Mouse (Mus musculus) B cell, adult 2 months (primary cell): Measurements from ENCODE around the gene Dolpp1.

ENCODE experiments used
- DNase-seq, 2 experiments: peaks; one replicate each; pipeline ENCODE4 v3.0.0; 2022

The Dolpp1 gene

DNA sequence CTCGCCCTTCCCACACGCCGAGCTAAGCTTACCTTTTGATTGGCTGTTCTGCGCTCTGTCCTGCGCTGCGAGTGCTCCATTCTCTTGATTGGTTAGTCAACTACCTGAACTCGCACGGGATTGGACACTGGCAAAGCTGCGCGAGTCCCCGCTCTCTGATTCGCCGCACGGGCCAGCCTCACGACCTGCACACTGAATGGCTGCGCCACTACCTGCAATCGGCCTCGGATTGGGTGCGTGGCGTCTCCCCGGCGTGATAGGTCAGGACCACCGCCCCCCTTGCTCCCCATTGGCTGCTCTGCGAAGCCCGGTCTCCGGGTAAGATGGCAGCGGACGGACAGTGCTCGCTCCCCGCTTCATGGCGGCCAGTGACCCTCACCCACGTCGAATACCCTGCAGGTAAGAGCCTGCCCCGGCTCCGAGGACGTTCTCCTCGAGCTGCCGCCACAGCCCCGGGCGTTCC lies at the start of gene Dolpp1:
Gene Dolpp1, plus strand, starts transcription at position 141 of the 463 bp plus-strand sequence.
- peak; percentile 95 to 96 for DNase-seq

DNA sequence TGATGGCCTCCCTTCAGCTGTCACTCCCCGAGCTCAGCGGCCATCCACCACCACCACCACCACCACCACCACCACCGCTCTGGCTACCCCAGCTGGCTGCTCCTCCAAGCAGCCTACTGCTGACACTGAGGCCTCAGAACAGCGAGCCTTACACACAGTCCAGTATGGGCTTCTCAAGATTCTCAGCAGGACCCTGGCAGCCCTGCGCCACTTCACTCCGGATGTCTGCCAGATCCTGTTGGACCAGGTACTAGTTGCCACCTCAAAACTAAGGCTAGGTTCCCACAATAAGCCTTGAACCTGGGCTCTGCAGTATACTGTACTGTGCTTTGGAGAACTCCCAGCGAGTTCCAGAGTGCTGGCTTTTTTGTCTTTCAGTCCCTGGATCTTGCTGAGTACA lies 49.5 kb upstream of the Dolpp1 start:
- no peak for DNase-seq

- DNase-seq: no peak
Measured at GRCm38 (mm10) chr2:30343601-30344137, 48.4 kb upstream of the Dolpp1 start.

DNA sequence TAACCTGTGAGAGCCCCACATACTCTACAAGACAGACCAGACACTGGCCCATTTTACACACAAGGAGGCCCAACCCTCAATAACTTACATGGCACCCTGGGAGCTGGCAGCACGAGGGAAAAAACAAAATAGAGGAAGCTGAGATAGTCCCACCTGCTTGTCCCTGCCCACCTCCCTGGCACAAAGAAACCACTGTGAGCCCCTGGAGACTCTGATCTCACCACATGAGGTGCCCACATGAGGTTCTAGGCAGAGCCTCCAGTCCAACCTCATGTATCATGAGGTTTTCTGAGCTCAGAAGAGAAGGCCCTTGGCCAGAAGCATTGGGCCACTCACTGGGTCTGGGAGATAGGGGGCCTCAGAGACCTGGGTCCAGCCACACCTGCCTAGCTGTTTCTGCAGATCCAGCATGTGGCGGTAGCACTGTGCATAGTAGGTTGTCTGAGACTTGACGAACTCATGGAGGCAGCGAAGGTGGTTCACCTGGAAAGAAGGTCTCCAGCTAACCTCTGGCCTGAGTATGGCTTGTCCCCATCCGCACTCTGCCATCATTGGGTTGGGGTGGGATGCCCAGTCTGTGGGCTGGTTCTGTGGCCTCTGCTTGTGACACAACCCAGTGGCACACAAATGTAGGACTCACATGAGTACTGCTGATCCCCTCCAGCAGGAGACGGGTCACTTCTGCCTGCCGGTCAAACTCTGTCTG lies 45.9 kb upstream of the Dolpp1 start:
- DNase-seq: peak; percentile 43 to 63

GRCm38 (mm10) chr2:30349196-30349595 lies 42.9 kb upstream of the Dolpp1 start:
- DNase-seq: no peak

GRCm38 (mm10) chr2:30351149-30351548 lies 40.9 kb upstream of the Dolpp1 start:
- no peak for DNase-seq

DNA sequence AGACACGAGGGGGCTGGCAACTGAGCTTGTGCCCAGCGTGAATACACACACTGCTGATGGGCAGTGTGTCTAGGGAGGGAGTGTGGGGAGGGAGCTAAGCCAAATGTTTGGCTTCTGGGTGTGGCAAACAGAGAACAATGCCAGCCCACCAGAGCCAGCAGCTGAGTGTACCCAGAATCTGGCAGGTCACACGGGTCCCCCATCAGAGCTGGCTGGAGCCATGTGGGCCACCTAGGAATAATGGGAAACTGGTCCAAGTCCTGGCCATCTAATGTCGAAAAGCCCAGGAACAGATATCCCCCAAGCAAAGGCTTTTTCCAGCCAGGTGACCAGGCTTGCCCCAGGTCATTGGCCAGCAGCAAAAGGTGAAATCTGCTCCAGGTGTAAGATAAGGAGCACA lies 36.2 kb upstream of the Dolpp1 start:
- no peak for DNase-seq

DNA sequence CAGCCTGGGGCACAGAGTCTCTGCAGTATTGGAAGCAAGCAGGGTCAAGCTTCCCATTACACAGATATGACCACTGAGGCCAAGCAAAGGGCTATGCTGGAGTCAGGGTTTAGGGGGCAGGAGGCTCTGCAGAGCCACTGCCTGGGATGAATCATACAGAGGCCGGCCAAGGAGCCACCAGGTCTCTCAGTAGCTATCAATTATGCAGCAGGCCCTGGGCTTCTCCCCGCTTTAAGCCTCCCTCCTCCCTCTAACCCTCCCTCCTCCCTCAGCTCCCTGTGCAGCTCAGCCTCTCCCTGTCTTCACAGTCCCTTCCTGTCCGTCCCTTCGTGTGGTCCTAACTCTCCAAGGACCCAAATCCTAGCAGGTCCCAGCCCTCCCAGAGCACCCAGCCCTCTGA lies 35.8 kb upstream of the Dolpp1 start:
- no peak for DNase-seq

- no peak for DNase-seq
Measured at GRCm38 (mm10) chr2:30356906-30357305, 35.1 kb upstream of the Dolpp1 start.

DNA sequence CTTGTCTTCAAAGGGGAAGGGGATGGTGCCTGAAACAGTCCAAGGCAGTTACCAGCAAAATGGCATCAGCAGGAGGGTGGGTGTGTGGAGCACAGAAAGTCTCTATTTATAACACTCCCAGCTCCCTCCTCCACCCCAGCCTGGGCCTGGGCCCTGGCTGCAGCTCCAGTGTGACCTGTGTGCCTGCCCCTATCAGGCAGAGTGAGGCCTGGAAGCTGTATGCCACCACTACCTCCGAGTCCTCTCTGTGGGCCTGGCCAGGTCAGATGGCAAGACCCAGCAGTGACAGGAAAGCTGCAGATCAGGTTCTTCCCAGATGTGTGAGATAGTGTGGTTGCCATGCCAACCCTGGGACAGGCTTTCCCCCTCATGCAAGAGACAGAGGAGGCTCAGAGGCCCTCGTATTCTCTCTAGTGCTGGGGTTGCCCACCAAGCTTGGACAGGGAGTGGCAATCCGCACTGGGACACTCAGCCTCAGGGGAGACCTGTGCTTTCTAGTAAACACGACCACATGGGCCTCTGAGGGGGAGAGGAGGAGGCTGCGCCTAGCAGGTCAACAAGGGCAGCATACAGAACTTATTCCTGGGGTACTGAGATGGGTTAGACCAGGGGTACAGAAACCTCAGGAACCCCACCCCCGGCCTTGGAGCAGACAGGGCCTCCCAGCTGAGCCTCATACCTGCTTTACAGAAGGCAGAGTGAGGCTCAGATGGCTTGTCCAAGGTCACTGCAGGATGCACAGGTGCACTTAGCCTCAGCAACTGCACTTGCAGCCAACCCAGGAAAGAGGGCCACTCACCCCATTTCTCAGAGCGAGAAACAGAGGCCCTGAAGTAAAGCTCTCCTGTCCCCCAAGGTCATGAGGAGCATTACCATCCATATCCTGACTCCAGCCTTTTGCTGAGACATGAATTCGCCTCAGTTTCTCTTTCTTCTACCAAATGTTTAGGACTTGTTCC lies 34.2 kb upstream of the Dolpp1 start:
- DNase-seq: no peak

DNA sequence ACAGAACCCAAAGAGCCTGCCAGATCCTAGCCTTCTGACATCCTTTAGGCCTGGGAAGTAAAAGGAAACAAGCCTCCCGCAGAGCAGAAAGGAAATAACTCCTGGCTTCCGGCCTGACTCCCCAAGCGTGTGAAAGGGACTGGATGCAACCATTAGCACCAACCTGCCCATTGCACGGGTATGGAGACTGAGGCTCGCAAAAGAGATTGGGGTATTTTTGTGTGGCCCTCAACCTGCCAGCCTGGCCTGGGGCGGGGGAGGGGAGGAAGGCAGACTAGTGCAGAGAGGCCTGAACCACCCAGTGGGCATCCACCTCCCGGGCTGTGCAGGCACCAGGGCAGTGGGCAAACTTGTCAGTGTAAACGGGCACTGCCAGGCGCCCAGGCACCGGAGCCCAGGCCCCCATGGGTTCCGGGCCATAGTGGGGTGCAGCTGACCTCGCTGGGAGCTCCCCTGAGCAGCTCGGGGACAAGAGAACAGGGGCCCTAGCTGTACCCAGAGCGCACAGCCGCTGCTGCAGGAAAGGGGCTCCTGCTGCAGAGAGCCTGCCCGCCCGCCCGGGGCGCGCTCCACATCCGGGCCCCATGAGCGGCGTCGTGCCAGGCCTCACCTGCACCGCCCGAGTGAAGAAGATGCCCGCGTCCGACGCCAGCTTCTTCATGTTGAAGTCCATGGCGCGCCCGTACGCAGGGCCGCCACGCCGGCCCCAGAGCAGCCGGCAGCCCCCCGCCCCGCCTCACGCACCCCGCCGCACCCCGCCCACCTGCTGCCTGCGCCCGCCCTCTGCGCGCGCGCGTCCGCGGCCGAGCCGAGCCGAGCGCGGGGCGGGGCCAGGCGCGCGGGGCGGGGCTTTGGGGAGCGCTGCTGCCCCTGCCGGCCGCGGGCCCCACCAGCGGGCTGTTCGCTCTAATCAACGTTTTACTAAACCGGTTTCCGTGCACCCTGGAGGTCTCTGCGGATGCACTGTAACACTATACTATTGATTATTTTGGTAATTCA lies 33.2 kb upstream of the Dolpp1 start, which contains the start of gene Sh3glb2:
Gene Sh3glb2, minus strand, starts transcription at position 805 of the 999 bp plus-strand sequence.
- peak; percentile 91 to 95 for DNase-seq

GRCm38 (mm10) chr2:30360626-30361025 lies 31.4 kb upstream of the Dolpp1 start:
- no peak for DNase-seq

DNA sequence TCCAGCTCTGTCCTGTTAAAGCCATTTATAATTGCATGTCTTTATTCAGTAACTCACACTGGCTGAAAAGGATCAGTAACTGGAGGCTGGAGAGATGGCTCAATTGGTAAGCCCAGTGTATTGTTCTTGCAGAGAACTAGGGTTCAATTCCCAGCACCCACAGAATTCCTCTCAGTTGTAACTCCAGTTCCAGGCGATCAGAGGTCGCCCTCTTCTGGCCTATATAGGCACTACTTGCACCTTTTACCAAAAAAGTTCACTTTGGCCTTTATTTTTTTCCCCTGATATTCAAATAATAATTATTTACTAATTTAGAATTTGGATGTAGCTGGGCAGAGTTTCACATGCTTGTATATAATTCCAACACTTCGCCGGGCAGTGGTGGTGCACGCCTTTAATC lies 29.2 kb upstream of the Dolpp1 start:
- DNase-seq: peak; percentile 27 to 35

DNA sequence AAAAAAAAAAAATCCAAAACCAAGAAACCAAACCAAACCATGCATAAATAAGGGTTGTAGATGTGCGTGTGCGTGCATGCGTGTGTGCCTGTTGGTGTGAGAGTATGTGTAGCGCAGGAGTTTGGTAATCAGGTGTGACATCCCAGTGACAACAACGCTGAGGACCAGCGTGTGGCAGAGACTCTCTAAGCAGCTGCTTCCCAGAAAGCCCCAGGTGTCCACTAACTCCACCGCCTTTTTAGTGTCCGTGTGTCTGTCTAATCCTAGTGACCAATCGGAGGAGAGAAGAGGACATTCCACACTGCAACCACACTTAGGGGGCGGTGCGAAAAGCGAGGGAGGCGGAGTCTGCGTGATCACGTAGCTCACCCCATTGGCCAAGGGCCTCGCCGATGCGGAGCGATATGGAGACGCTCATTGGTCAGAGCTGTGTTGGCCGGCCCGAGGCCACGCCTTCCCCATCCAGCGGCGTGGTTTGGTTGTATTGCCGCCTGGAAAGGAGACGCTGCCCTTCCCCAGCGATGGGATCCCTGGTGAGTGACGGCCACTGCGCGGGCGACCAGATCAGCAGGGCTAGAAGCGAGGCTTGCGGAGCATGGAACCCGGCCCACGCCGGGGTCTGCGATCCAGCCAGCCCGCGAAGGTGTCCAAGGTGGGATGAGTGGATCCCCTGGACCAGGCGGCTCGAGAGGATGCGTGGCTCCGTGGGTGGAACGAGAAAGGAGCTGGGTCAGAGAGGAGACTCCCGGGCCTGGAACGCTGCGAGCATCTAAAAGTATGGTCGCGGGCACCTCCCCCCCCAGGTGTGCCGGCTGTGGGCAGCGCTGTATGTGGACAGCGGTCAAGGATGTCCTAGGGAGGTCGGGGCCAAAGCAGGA lies 28.0 kb upstream of the Dolpp1 start, which contains the start of gene Miga2:
Gene Miga2, plus strand, starts transcription at position 461 of the 878 bp plus-strand sequence.
- peak; percentile 97 to 98 for DNase-seq

DNA sequence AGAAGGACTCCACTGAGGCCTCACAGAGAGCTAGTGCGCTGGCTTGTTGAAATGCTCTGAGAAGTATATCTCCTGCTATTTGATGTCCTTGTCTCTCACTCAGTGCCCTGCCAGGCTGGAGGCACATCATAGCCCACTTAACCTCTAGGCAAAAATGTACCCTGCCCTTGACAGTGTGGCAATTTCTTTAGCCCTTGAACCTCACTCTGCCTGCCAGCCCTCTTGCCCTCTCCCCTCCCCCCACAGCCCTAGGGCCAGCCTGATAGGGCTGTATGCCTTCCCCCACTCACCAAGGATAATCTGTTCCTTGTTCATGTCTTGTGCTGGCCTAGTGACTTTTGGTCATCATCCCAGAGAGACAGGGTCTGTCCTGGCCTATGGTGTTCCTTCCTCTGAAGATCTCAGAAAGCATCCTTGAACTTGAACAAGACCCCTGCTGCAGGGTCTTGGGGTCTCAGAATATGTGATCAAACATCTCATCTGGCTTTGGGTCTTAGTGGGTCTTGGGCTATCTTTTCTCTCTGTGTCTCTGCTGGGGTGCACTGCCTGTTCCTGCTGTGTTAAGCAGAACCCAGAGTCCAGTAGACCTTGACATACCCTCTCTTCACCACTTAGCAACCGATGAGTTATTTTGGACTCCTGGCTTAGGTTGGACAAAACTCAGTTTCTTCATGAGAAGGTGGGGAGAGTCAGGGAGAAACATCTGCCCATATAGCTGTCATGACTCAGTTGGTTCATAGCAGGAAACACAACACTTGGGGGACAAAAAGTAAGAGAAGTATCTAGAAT lies 26.6 kb upstream of the Dolpp1 start:
- DNase-seq: no peak

DNA sequence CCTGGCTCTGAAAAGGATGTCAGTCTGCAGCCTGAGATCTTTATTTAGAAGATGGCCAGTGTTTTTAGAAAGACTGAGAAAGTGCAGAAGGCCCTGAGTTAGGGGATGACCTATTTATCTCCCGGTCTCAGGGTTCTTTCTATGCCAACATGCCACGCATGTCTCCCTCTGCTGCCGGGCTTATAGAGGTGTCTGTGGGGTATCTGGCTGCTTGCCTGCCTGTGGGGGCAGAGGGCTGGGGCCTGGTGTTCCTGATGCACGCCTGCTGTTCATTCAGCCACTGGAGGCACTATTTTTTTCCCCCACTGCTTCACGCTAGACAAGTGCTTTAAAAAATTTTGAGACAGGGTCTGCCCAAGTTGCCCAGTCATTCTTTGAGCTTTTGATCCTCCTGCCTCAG lies 25.9 kb upstream of the Dolpp1 start:
- no peak for DNase-seq

DNA sequence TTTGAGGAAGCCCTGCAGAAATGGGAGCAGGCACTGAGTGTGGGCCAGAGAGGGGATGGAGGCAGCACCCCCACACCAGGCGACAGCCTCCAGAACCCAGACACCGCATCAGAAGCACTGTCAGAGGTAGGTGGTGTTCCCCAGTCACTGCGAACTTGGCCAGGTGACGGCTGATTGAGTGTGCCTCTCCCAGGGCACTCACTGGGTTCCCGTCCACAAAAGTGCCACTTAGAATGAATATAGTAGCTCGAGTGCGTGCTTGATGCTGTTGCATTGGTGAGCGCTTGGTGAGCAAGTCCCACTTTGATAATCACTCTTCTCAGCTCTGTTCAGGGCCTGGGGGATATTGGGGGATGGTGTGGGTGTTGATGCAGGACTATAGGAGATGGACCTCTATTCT lies 20.5 kb upstream of the Dolpp1 start:
- DNase-seq: no peak

DNA sequence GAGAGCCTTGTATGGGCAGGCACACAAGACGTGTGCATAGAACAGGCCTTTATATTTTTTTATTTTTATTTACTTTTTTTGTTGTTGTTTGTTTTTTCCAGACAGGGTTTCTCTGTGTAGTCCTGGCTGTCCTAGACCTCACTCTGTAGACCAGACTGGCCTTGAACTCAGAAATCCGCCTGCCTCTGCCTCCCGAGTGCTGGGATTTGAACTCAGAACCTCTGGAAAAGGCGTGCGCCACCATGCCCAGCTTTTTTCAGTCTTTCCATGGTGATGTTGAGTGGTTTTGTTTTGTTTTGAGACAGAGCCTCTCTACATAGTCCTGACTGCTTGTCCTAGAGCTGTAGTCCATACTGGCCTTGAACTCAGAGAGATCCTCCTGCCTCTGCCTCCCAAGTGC lies 19.3 kb upstream of the Dolpp1 start:
- no peak for DNase-seq

GRCm38 (mm10) chr2:30375893-30376292 lies 16.2 kb upstream of the Dolpp1 start:
- no peak for DNase-seq

- DNase-seq: no peak
Measured at GRCm38 (mm10) chr2:30377721-30378120, 14.3 kb upstream of the Dolpp1 start.
